Mouse (Mus musculus) heart, postnatal 25 days (tissue): ENCODE measurements around the gene Sapcd1. TPM values are rescaled to one million over a fixed set of nuclear protein-coding genes. Genes with fewer than 3 reads are reported as not detected.

Source experiments
- DNase-seq: peaks from one replicate; pipeline ENCODE4 v3.0.0; 2022; ENCODE audit warnings: low spot score
- intact Hi-C: fragments of 180-260 bp; cut with DNase I; formaldehyde crosslinking; loops from one replicate; pipeline ENCODE4 v1.15.1; 2025
- total RNA-seq, 2 experiments: library from RNA; stranded (reverse); gene quantifications; 2 replicates each; pipeline ENCODE4 v1.2.3; 2021

The Sapcd1 gene
- total RNA-seq, 2 experiments from 2014 or later, result not detected

- intact Hi-C loops, result no loop called here
- DNase-seq, result no peak
These were observed 4.6 kb upstream of the Sapcd1 start for GRCm38 (mm10) chr17:35032323-35032870.

GRCm38 (mm10) chr17:35031880-35032279, 4.1 kb upstream of the Sapcd1 start:
- no peak for DNase-seq
- intact Hi-C loops, result no loop called here

GRCm38 (mm10) chr17:35031272-35031671, 3.5 kb upstream of the Sapcd1 start:
- no peak for DNase-seq
- intact Hi-C loops, result no loop called here

GRCm38 (mm10) chr17:35029691-35030532, 2.1 kb upstream of the Sapcd1 start:
- intact Hi-C loops, result loop anchor here (10.0 kb wide), 1 partner anchor 205 kb away; the partner anchor contains the start of genes Atp6v1g2 and Nfkbil1

GRCm38 (mm10) chr17:35028315-35028714, 499 bp upstream of the Sapcd1 start:
- DNase-seq, result no peak
- intact Hi-C loops, result loop anchor here (10.0 kb wide), 1 partner anchor 206 kb away; the partner anchor contains the start of genes Atp6v1g2 and Nfkbil1

More at GRCm38 (mm10) chr17:35029691-35030532, 2.1 kb upstream of the Sapcd1 start:
- no peak for DNase-seq

- no peak for DNase-seq
- intact Hi-C loops, result loop anchor here (10.0 kb wide), 1 partner anchor 209 kb away; the partner anchor contains the start of genes Atp6v1g2 and Nfkbil1
These were observed 1.6 kb downstream of the Sapcd1 start for GRCm38 (mm10) chr17:35026206-35026605.

GRCm38 (mm10) chr17:35024691-35025488, 2.9 kb downstream of the Sapcd1 start:
- intact Hi-C loops, result loop anchor here (5.0 to 10.0 kb wide), 2 partner anchors 52 to 210 kb away; partner anchors contain the start of genes Atp6v1g2, Ly6g6d, Ly6g6e and Nfkbil1
- DNase-seq, result no peak

- no peak for DNase-seq
These were observed 3.6 kb downstream of the Sapcd1 start for GRCm38 (mm10) chr17:35024261-35024660.

GRCm38 (mm10) chr17:35023756-35024155, 4.1 kb downstream of the Sapcd1 start:
- intact Hi-C loops, result loop anchor here (2.0 to 10.0 kb wide), 3 partner anchors 21 to 211 kb away; partner anchors contain the start of genes Atp6v1g2, Ly6g6d, Ly6g6e and Nfkbil1
- no peak for DNase-seq

More at GRCm38 (mm10) chr17:35024261-35024660, 3.6 kb downstream of the Sapcd1 start:
- intact Hi-C loops, result loop anchor here (5.0 to 10.0 kb wide), 2 partner anchors 53 to 211 kb away; partner anchors contain the start of genes Atp6v1g2, Ly6g6d, Ly6g6e and Nfkbil1

- intact Hi-C loops, result loop anchor here (2.0 to 10.0 kb wide), 3 partner anchors 22 to 212 kb away; partner anchors contain the start of genes Atp6v1g2, Ly6g6d, Ly6g6e and Nfkbil1
- DNase-seq, result no peak
These were observed 4.6 kb downstream of the Sapcd1 start for GRCm38 (mm10) chr17:35023221-35023620.

- intact Hi-C loops, result loop anchor here (2.0 to 10.0 kb wide), 3 partner anchors 22 to 212 kb away; partner anchors contain the start of genes Atp6v1g2, Ly6g6d, Ly6g6e and Nfkbil1
- no peak for DNase-seq
These were observed 5.2 kb downstream of the Sapcd1 start for GRCm38 (mm10) chr17:35022541-35023060.

GRCm38 (mm10) chr17:35021842-35022477, 5.9 kb downstream of the Sapcd1 start:
- DNase-seq, result no peak
- intact Hi-C loops, result loop anchor here (1.0 to 10.0 kb wide), 5 partner anchors 23 to 213 kb away; partner anchors contain the start of genes Atp6v1g2, Ddah2, Ly6g6d and Ly6g6e

- DNase-seq, result peak; percentile 72
- intact Hi-C loops, result loop anchor here (1.0 to 10.0 kb wide), 4 partner anchors 38 to 214 kb away; partner anchors contain the start of genes Atp6v1g2, Ddah2, Ly6g6d and Ly6g6e
These were observed 6.5 kb downstream of the Sapcd1 start for GRCm38 (mm10) chr17:35021163-35021808.

GRCm38 (mm10) chr17:35020551-35020950, 7.3 kb downstream of the Sapcd1 start:
- intact Hi-C loops, result loop anchor here (1.0 to 10.0 kb wide), 3 partner anchors 42 to 214 kb away; partner anchors contain the start of genes Atp6v1g2, Ly6g6d, Ly6g6e and Nfkbil1
- DNase-seq, result no peak

GRCm38 (mm10) chr17:35019894-35020293, 7.9 kb downstream of the Sapcd1 start:
- intact Hi-C loops, result loop anchor here (1.0 to 10.0 kb wide), 3 partner anchors 42 to 215 kb away; partner anchors contain the start of genes Atp6v1g2, Ly6g6d, Ly6g6e and Nfkbil1

GRCm38 (mm10) chr17:35018171-35018570, 9.6 kb downstream of the Sapcd1 start:
- intact Hi-C loops, result no loop called here
- DNase-seq, result no peak

More at GRCm38 (mm10) chr17:35019894-35020293, 7.9 kb downstream of the Sapcd1 start:
- no peak for DNase-seq

GRCm38 (mm10) chr17:35017706-35018030, 10.1 kb downstream of the Sapcd1 start:
- intact Hi-C loops, result no loop called here
- DNase-seq, result no peak
